8 mouse cellular contexts compared by ENCODE assay signal in the genomic region with DNA sequence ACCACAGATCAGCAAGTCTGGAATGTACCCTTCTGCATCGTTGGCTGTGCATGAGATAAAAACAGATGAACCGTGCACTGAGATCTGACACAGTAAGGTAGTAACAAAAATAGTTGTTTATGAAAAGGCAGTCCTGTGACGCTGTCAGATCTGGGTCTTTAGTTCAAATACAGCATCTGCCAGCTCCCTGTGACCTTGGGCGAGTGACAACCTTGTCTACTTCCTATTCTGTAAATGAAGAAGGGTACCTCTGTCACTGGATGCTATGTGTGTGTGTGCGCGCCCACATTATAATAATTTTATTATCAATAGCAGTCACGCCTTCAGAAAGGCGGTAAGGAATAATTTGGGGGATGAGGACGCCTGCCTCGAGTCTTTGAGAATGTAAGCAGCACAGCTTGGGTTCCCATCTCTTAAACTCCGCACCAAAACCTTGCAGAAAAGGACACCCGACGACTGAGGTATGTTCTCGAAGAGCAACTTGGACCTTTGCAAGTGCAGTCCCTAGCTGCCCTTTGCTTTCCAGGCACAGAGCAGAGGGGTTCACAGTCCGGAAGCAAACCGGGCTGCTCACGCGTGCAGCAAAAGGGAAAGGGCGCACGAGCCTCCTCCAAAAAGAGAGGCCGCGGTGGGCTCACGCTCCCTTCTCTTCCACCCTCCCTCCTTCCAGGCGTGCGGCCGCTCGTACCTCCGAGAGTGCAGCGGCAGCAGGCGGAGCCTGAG. TPM values are rescaled to one million over a fixed set of nuclear protein-coding genes. Genes with fewer than 3 reads are reported as not detected.
DNase-seq lines count a peak whose midpoint lies in the region; ATAC-seq lines count a peak whose summit lies in the region.

No protein-coding gene starts in this region.

- H3K9me3 ChIP-seq in lung, embryonic 16.5 days (ENCODE audit: control insufficient read depth, low read length) = no peaks in the 10 kb centered on the region
- no peaks in the 10 kb centered on the region for H3K9me3 ChIP-seq in embryonic facial prominence, embryonic 12.5 days
- no peaks in the 10 kb centered on the region for H3K9me3 ChIP-seq in kidney, embryonic 14.5 days (ENCODE audit: control insufficient read depth, low read length)
- H3K9me3 ChIP-seq in midbrain, embryonic 16.5 days (replicated peaks; ENCODE audit: control insufficient read depth, low read length, poor library complexity, severe bottlenecking) = no peaks in the 10 kb centered on the region

- H3K36me3 ChIP-seq in lung, embryonic 16.5 days (ENCODE audit: control insufficient read depth, insufficient read depth, low read length) = peaks cover 17% of the 10 kb centered on the region
- peaks cover 40% of the 10 kb centered on the region for H3K36me3 ChIP-seq in embryonic facial prominence, embryonic 12.5 days
- peaks cover 38% of the 10 kb centered on the region for H3K36me3 ChIP-seq in kidney, embryonic 14.5 days (ENCODE audit: control insufficient read depth, insufficient read depth, low read length)
- peaks cover 33% of the 10 kb centered on the region for H3K36me3 ChIP-seq in midbrain, embryonic 16.5 days (ENCODE audit: control insufficient read depth, insufficient read depth, low read length)

- peak; percentile 83 for ATAC-seq in lung, embryonic 16.5 days (ENCODE audit: low read depth)
- ATAC-seq in embryonic facial prominence, embryonic 12.5 days (ENCODE audit: insufficient number of reproducible peaks, insufficient read depth, low FRiP score, low TSS enrichment) = peak; percentile 70; the same call in 1 of the 2 replicates
- ATAC-seq in kidney, embryonic 14.5 days (ENCODE audit: low FRiP score, low TSS enrichment) = peak; percentile 76; the same call in 1 of the 2 replicates
- ATAC-seq in midbrain, embryonic 16.5 days = peak; percentile 90

- DNase-seq in lung, postnatal 36 days = no peak
- no peak for DNase-seq in natural killer cell, adult 2 months (ENCODE audit: low spot score in 2 of 2)
- no peak for DNase-seq in embryo, embryonic 10.5 days (ENCODE audit: low spot score)
- no peak for DNase-seq in frontal cortex, postnatal 14 days (ENCODE audit: low spot score in 2 of 2)

- H3K27ac ChIP-seq in lung, embryonic 16.5 days (ENCODE audit: low read length) = peak overlapping the region; percentile 86
- peak overlapping the region; percentile 88 for H3K27ac ChIP-seq in embryonic facial prominence, embryonic 12.5 days
- H3K27ac ChIP-seq in kidney, embryonic 14.5 days (ENCODE audit: low read depth, low read length) = peak overlapping the region; percentile 81
- peak overlapping the region; percentile 86 for H3K27ac ChIP-seq in midbrain, embryonic 16.5 days (ENCODE audit: low read length)

- peak overlapping the region; percentile 94 for H3K9ac ChIP-seq in lung, embryonic 16.5 days (ENCODE audit: low read length)
- peak overlapping the region; percentile 79 for H3K9ac ChIP-seq in embryonic facial prominence, embryonic 12.5 days
- H3K9ac ChIP-seq in kidney, embryonic 14.5 days (ENCODE audit: low read depth, low read length) = peak overlapping the region; percentile 85
- H3K9ac ChIP-seq in midbrain, embryonic 16.5 days (ENCODE audit: low read depth, low read length) = peak overlapping the region; percentile 82

- peak overlapping the region; percentile 80 for H3K4me2 ChIP-seq in lung, embryonic 16.5 days (ENCODE audit: low read depth, low read length)
- H3K4me2 ChIP-seq in embryonic facial prominence, embryonic 12.5 days (replicated peaks) = peak overlapping the region; percentile 61
- peak overlapping the region; percentile 74 for H3K4me2 ChIP-seq in kidney, embryonic 14.5 days (replicated peaks; ENCODE audit: low read depth, low read length)
- H3K4me2 ChIP-seq in midbrain, embryonic 16.5 days (ENCODE audit: low read length) = peak overlapping the region; percentile 61

- under 1% methylated on average over 30 of the region's 30 CpGs for WGBS in lung, embryonic 16.5 days
- WGBS in embryonic facial prominence, embryonic 12.5 days = 2% methylated on average over 30 of the region's 30 CpGs
- WGBS in kidney, embryonic 14.5 days = 3% methylated on average over 27 of the region's 30 CpGs
- 2% methylated on average over 30 of the region's 30 CpGs for WGBS in midbrain, embryonic 16.5 days

- H3K27me3 ChIP-seq in lung, embryonic 16.5 days (ENCODE audit: control insufficient read depth, insufficient read depth, low read depth, low read length) = no peaks in the 10 kb centered on the region
- H3K27me3 ChIP-seq in embryonic facial prominence, embryonic 12.5 days = no peaks in the 10 kb centered on the region
- H3K27me3 ChIP-seq in kidney, embryonic 14.5 days (ENCODE audit: control insufficient read depth, insufficient read depth, low read length) = no peaks in the 10 kb centered on the region
- H3K27me3 ChIP-seq in midbrain, embryonic 16.5 days (ENCODE audit: control insufficient read depth, insufficient read depth, low read depth, low read length) = no peaks in the 10 kb centered on the region

- H3K4me1 ChIP-seq in lung, embryonic 16.5 days (replicated peaks; ENCODE audit: control insufficient read depth, insufficient read depth, low read length) = peaks cover 11% of the 10 kb centered on the region
- peaks cover 11% of the 10 kb centered on the region for H3K4me1 ChIP-seq in embryonic facial prominence, embryonic 12.5 days
- peaks cover 12% of the 10 kb centered on the region; the same call in 1 of the 2 replicates for H3K4me1 ChIP-seq in kidney, embryonic 14.5 days (ENCODE audit: control insufficient read depth, insufficient read depth, low read length)
- H3K4me1 ChIP-seq in midbrain, embryonic 16.5 days (ENCODE audit: control insufficient read depth, insufficient read depth, low read length) = peaks cover 13% of the 10 kb centered on the region

- peak overlapping the region; percentile 91 for H3K4me3 ChIP-seq in lung, embryonic 16.5 days (ENCODE audit: low read length)
- H3K4me3 ChIP-seq in embryonic facial prominence, embryonic 12.5 days = peak overlapping the region; percentile 85
- H3K4me3 ChIP-seq in kidney, embryonic 14.5 days (ENCODE audit: low read length) = peak overlapping the region; percentile 94
- peak overlapping the region; percentile 61 for H3K4me3 ChIP-seq in midbrain, embryonic 16.5 days (ENCODE audit: low read depth, low read length)

RNA-seq across cellular contexts. Expression of a gene that starts 0.5 kb away (rescaled TPM):
- 41.0 and 42.6 TPM in 2 replicates for polyA plus RNA-seq in lung, embryonic 16.5 days (2015; fragmentation: Nextera tagmentation; extraction: Ambion mirVana)
- 46.4 and 47.9 TPM in 2 replicates for polyA plus RNA-seq in embryonic facial prominence, embryonic 12.5 days (2016; fragmentation: Nextera tagmentation; extraction: Ambion mirVana)
- 57.5 and 59.1 TPM in 2 replicates for polyA plus RNA-seq in kidney, embryonic 14.5 days (2014; fragmentation: Nextera tagmentation; extraction: Ambion mirVana)
- polyA plus RNA-seq in midbrain, embryonic 16.5 days (2015; fragmentation: Nextera tagmentation; extraction: Ambion mirVana) = 54.9 and 56.0 TPM in 2 replicates

RNA-seq across cellular contexts. Expression of a gene that starts 0.5 kb away (rescaled TPM):
- polyA plus RNA-seq in lung, embryonic 16.5 days (2015; fragmentation: Nextera tagmentation; extraction: Ambion mirVana) = 53.8 and 54.6 TPM in 2 replicates
- polyA plus RNA-seq in embryonic facial prominence, embryonic 12.5 days (2016; fragmentation: Nextera tagmentation; extraction: Ambion mirVana) = 63.2 and 64.2 TPM in 2 replicates
- 53.6 and 70.3 TPM in 2 replicates for polyA plus RNA-seq in kidney, embryonic 14.5 days (2014; fragmentation: Nextera tagmentation; extraction: Ambion mirVana)
- 39.6 and 44.4 TPM in 2 replicates for polyA plus RNA-seq in midbrain, embryonic 16.5 days (2015; fragmentation: Nextera tagmentation; extraction: Ambion mirVana)
